Mouse (Mus musculus): ENCODE data around the gene Hnrnph3. TPM values are rescaled to one million over a fixed set of nuclear protein-coding genes. Genes with fewer than 3 reads are reported as not detected.

The Hnrnph3 gene
- polyA plus RNA-seq, 1 experiment from 2014 or later = 37.0 TPM

- Histone ChIP-seq H3K9me3 (replicated peaks) (no peaks in the 10 kb centered on the region), H3K9ac (no peak overlapping the region), H3K27me3 (replicated peaks) (no peaks in the 10 kb centered on the region), H3K4me3 (no peak overlapping the region), H3K27ac (no peak overlapping the region), H3K36me3 (no peaks in the 10 kb centered on the region), H3K4me1 (peaks cover 15% of the 10 kb centered on the region), H3K4me2 (no peak overlapping the region)
- WGBS (ENCODE audit: insufficient replicate concordance) = 81% methylated on average over 10 of the region's 10 CpGs
- ATAC-seq = no peak
These were observed 3.6 kb upstream of the Hnrnph3 start for GRCm38 (mm10) chr10:63027376-63028161.

- Histone ChIP-seq H3K36me3 (no peaks in the 10 kb centered on the region), H3K9ac (no peak overlapping the region), H3K27me3 (replicated peaks) (no peaks in the 10 kb centered on the region), H3K4me3 (no peak overlapping the region), H3K27ac (no peak overlapping the region), H3K4me2 (no peak overlapping the region), H3K4me1 (peaks cover 22% of the 10 kb centered on the region), H3K9me3 (replicated peaks) (no peaks in the 10 kb centered on the region)
- WGBS (ENCODE audit: insufficient replicate concordance) = 81% methylated on average over 6 of the region's 6 CpGs
- ATAC-seq = no peak
These were observed 2.8 kb upstream of the Hnrnph3 start for GRCm38 (mm10) chr10:63026795-63027160.

GRCm38 (mm10) chr10:63026156-63026794 is 2.3 kb upstream of the Hnrnph3 start:
- Histone ChIP-seq H3K27me3 (replicated peaks) (no peaks in the 10 kb centered on the region), H3K9ac (no peak overlapping the region), H3K9me3 (replicated peaks) (no peaks in the 10 kb centered on the region), H3K27ac (no peak overlapping the region), H3K4me1 (peaks cover 27% of the 10 kb centered on the region), H3K4me3 (no peak overlapping the region), H3K36me3 (no peaks in the 10 kb centered on the region), H3K4me2 (no peak overlapping the region)
- ATAC-seq = no peak
- 70% methylated on average over 8 of the region's 8 CpGs for WGBS (ENCODE audit: insufficient replicate concordance)

GRCm38 (mm10) chr10:63025491-63026011 is 1.5 kb upstream of the Hnrnph3 start:
- Histone ChIP-seq H3K9me3 (replicated peaks) (no peaks in the 10 kb centered on the region), H3K36me3 (no peaks in the 10 kb centered on the region), H3K27me3 (replicated peaks) (no peaks in the 10 kb centered on the region), H3K4me1 (peaks cover 35% of the 10 kb centered on the region), H3K9ac (no peak overlapping the region), H3K4me3 (0 out of 2 replicates have a peak overlapping the region, but pooled peaks have one; percentile 95), H3K27ac (0 out of 2 replicates have a peak overlapping the region, but pooled peaks have one; percentile 99), H3K4me2 (peak overlapping the region; percentile 88)
- no peak for ATAC-seq
- 62% methylated on average over 6 of the region's 6 CpGs for WGBS (ENCODE audit: insufficient replicate concordance)

GRCm38 (mm10) chr10:63025016-63025415 is 999 bp upstream of the Hnrnph3 start:
- no peak for ATAC-seq
- Histone ChIP-seq H3K9me3 (replicated peaks) (no peaks in the 10 kb centered on the region), H3K36me3 (no peaks in the 10 kb centered on the region), H3K27me3 (replicated peaks) (no peaks in the 10 kb centered on the region), H3K4me2 (peak overlapping the region; percentile 88), H3K4me3 (peak overlapping the region; percentile 95), H3K4me1 (peaks cover 40% of the 10 kb centered on the region), H3K9ac (0 out of 2 replicates have a peak overlapping the region, but pooled peaks have one; percentile 98), H3K27ac (peak overlapping the region; percentile 99)
- 54% methylated on average over 2 of the region's 2 CpGs for WGBS (ENCODE audit: insufficient replicate concordance)

GRCm38 (mm10) chr10:63024580-63024910 is 528 bp upstream of the Hnrnph3 start:
- 0% methylated on average over 8 of the region's 8 CpGs for WGBS (ENCODE audit: insufficient replicate concordance)
- peaks cover 40% of the 10 kb centered on the region for H3K4me1 ChIP-seq
- peak overlapping the region; percentile 95 for H3K4me3 ChIP-seq
- ATAC-seq = peak; percentile 32; the same call in 1 of the 2 replicates
- H3K36me3 ChIP-seq = no peaks in the 10 kb centered on the region
- peak overlapping the region; percentile 88 for H3K4me2 ChIP-seq
- no peaks in the 10 kb centered on the region for H3K27me3 ChIP-seq (replicated peaks)
- no peaks in the 10 kb centered on the region for H3K9me3 ChIP-seq (replicated peaks)
- H3K27ac ChIP-seq = peak overlapping the region; percentile 99
- H3K9ac ChIP-seq = peak overlapping the region; percentile 98

GRCm38 (mm10) chr10:63023121-63023748 is 782 bp downstream of the Hnrnph3 start:
- H3K36me3 ChIP-seq = peaks cover 4% of the 10 kb centered on the region; the same call in 1 of the 2 replicates
- peaks cover 44% of the 10 kb centered on the region for H3K4me1 ChIP-seq
- peak overlapping the region; percentile 98 for H3K9ac ChIP-seq
- H3K27me3 ChIP-seq (replicated peaks) = no peaks in the 10 kb centered on the region
- peak; percentile 10 for ATAC-seq
- peak overlapping the region; percentile 88 for H3K4me2 ChIP-seq
- H3K27ac ChIP-seq = peak overlapping the region; percentile 99
- 2% methylated on average over 67 of the region's 68 CpGs for WGBS (ENCODE audit: insufficient replicate concordance)
- no peaks in the 10 kb centered on the region for H3K9me3 ChIP-seq (replicated peaks)
- peak overlapping the region; percentile 95 for H3K4me3 ChIP-seq

GRCm38 (mm10) chr10:63022541-63023120 is 1.4 kb downstream of the Hnrnph3 start:
- Histone ChIP-seq H3K4me3 (peak overlapping the region; percentile 95), H3K36me3 (peaks cover 8% of the 10 kb centered on the region), H3K9me3 (replicated peaks) (no peaks in the 10 kb centered on the region), H3K9ac (peak overlapping the region; percentile 98), H3K4me2 (peak overlapping the region; percentile 88), H3K27me3 (replicated peaks) (no peaks in the 10 kb centered on the region), H3K27ac (peak overlapping the region; percentile 99), H3K4me1 (peaks cover 44% of the 10 kb centered on the region)
- no peak for ATAC-seq
- 1% methylated on average over 27 of the region's 27 CpGs for WGBS (ENCODE audit: insufficient replicate concordance)

GRCm38 (mm10) chr10:63021702-63022101 is 2.3 kb downstream of the Hnrnph3 start:
- whole genome bisulfite sequencing (ENCODE audit: insufficient replicate concordance) = 25% methylated on average over 4 of the region's 4 CpGs
- Histone ChIP-seq H3K27me3 (replicated peaks) (no peaks in the 10 kb centered on the region), H3K4me3 (peak overlapping the region; percentile 95), H3K27ac (no peak overlapping the region), H3K9ac (peak overlapping the region; percentile 98; the same call in 1 of the 2 replicates), H3K9me3 (replicated peaks) (no peaks in the 10 kb centered on the region), H3K36me3 (peaks cover 17% of the 10 kb centered on the region), H3K4me1 (peaks cover 44% of the 10 kb centered on the region), H3K4me2 (peak overlapping the region; percentile 88)
- no peak for ATAC-seq

GRCm38 (mm10) chr10:63019304-63019703 is 4.7 kb downstream of the Hnrnph3 start:
- WGBS (ENCODE audit: insufficient replicate concordance) = 92% methylated on average over 6 of the region's 6 CpGs
- no peak overlapping the region for H3K9ac ChIP-seq
- no peaks in the 10 kb centered on the region for H3K27me3 ChIP-seq (replicated peaks)
- H3K4me1 ChIP-seq = peaks cover 29% of the 10 kb centered on the region
- no peak for ATAC-seq
- no peaks in the 10 kb centered on the region for H3K9me3 ChIP-seq (replicated peaks)
- no peak overlapping the region for H3K4me2 ChIP-seq
- H3K36me3 ChIP-seq = peaks cover 41% of the 10 kb centered on the region
- H3K27ac ChIP-seq = no peak overlapping the region
- no peak overlapping the region for H3K4me3 ChIP-seq

GRCm38 (mm10) chr10:63014168-63014567 is 9.8 kb downstream of the Hnrnph3 start:
- Histone ChIP-seq H3K9ac (no peak overlapping the region), H3K4me3 (no peak overlapping the region), H3K27ac (no peak overlapping the region), H3K36me3 (peaks cover 86% of the 10 kb centered on the region), H3K4me2 (no peak overlapping the region), H3K4me1 (peaks cover 25% of the 10 kb centered on the region), H3K9me3 (replicated peaks) (no peaks in the 10 kb centered on the region), H3K27me3 (replicated peaks) (no peaks in the 10 kb centered on the region)
- ATAC-seq = no peak
- 88% methylated on average over 9 of the region's 9 CpGs for WGBS (ENCODE audit: insufficient replicate concordance)

All from liver, embryonic 12.5 days (tissue).